In genomic region chr1:151783403-151783802, GRCm38 (mm10) we compare ENCODE assay signal across 25 mouse cellular contexts. TPM values are rescaled to one million over a fixed set of nuclear protein-coding genes. Genes with fewer than 3 reads are reported as not detected.
DNase-seq lines count a peak whose midpoint lies in the region; ATAC-seq and TF ChIP-seq lines count a peak whose summit lies in the region.
"Had no signal": no experiment of that assay in that cellular context is flagged by ENCODE, and none has a peak within 500 bp of the region (broad histone marks: within the 10 kb centered on the region; RNA-seq: fewer than 3 reads in every experiment).

No protein-coding gene starts in this region.

- no peak for ATAC-seq in intestine, embryonic 16.5 days
- no peak for ATAC-seq in forebrain, embryonic 13.5 days
- ATAC-seq: activated CD4-positive, CD25-positive, alpha-beta regulatory T cell, adult 4 months; CD4-positive, CD25-positive, alpha-beta regulatory T cell, adult 4 months; Patski had no signal

- TF ChIP-seq EP300 in CH12.LX (IDR thresholded peaks at IDR 0.05; ENCODE audit: low read length): no peak

- TF ChIP-seq POLR2A in CH12.LX (IDR thresholded peaks at IDR 0.05; ENCODE audit: low read depth, low read length): no peak

- H3K79me2 ChIP-seq in CH12.LX (replicated peaks; ENCODE audit: control insufficient read depth, extremely low read depth, insufficient read depth, poor library complexity, severe bottlenecking): no peaks in the 10 kb centered on the region; the same call in 1 of the 2 replicates
- H3K79me2 ChIP-seq in macrophage (ENCODE audit: inconsistent target): no peaks in the 10 kb centered on the region

- DNase-seq in 416B (ENCODE audit: low read depth): peak; percentile 55
- peak; percentile 49 for DNase-seq in A20 (ENCODE audit: low read depth, low spot score)
- no peak for DNase-seq in CH12.LX (ENCODE audit: extremely low read depth)
- no peak for DNase-seq in T-cell, adult 2 months (ENCODE audit: low spot score)
- DNase-seq in ovary, postnatal 10 days (ENCODE audit: low spot score): no peak
- DNase-seq: adrenal gland, adult 2 months; adrenal gland, adult 8-10 months; adrenal gland, postnatal 10 days; adrenal gland, postnatal 14 days; adrenal gland, postnatal 25 days; adrenal gland, postnatal 36 days; B cell, adult 2 months; cerebellum, adult 11 months; cerebellum, adult 11-12 months; cerebellum, adult 18-20 months; cerebellum, adult 2 months; cerebellum, adult 8-10 months; cerebellum, adult 9-10 months had no signal

- H3K9ac ChIP-seq in CH12.LX (ENCODE audit: insufficient read depth, low read depth): no peak overlapping the region
- no peak overlapping the region for H3K9ac ChIP-seq in intestine, embryonic 16.5 days (ENCODE audit: low read depth, low read length)
- no peak overlapping the region for H3K9ac ChIP-seq in forebrain, embryonic 13.5 days

- TF ChIP-seq RAD21 in CH12.LX (IDR thresholded peaks at IDR 0.05; ENCODE audit: low read depth, low read length): no peak

- WGBS in macrophage (ENCODE audit: missing documents): 69% methylated on average over 2 of the region's 2 CpGs
- WGBS in intestine, embryonic 16.5 days: 88% methylated on average over 2 of the region's 2 CpGs
- WGBS in forebrain, embryonic 13.5 days: 87% methylated on average over 2 of the region's 2 CpGs

- H3K4me3 ChIP-seq in CH12.LX (replicated peaks in 1 of 3; ENCODE audit: low read depth in 2 of 3, low read length in 2 of 3, poor library complexity in 1 of 3) (no peak overlapping the region), macrophage (ENCODE audit: inconsistent target) (no peak overlapping the region)
- H3K4me3 ChIP-seq in intestine, embryonic 16.5 days (ENCODE audit: low read length): no peak overlapping the region
- no peak overlapping the region for H3K4me3 ChIP-seq in forebrain, embryonic 13.5 days

- H3K27ac ChIP-seq in CH12.LX (ENCODE audit: insufficient read depth, low read depth): no peak overlapping the region
- peak overlapping the region; percentile 32 for H3K27ac ChIP-seq in macrophage
- no peak overlapping the region for H3K27ac ChIP-seq in intestine, embryonic 16.5 days (ENCODE audit: low read length)
- H3K27ac ChIP-seq in forebrain, embryonic 13.5 days: no peak overlapping the region

- no peaks in the 10 kb centered on the region for H3K27me3 ChIP-seq in CH12.LX (replicated peaks)
- H3K27me3 ChIP-seq in intestine, embryonic 16.5 days (replicated peaks; ENCODE audit: control insufficient read depth, insufficient read depth, low read length): no peaks in the 10 kb centered on the region
- no peaks in the 10 kb centered on the region for H3K27me3 ChIP-seq in forebrain, embryonic 13.5 days
- H3K27me3 ChIP-seq: Patski had no signal

- H3K4me1 ChIP-seq in CH12.LX (ENCODE audit: control insufficient read depth in 1 of 2, insufficient read depth in 2 of 2): peaks cover 7 to 24% of the 10 kb centered on the region in 2 experiments
- no peaks in the 10 kb centered on the region for H3K4me1 ChIP-seq in intestine, embryonic 16.5 days (ENCODE audit: control insufficient read depth, insufficient read depth, low read length)
- no peaks in the 10 kb centered on the region for H3K4me1 ChIP-seq in forebrain, embryonic 13.5 days

- H3K36me3 ChIP-seq in CH12.LX (replicated peaks in 1 of 2; ENCODE audit: control insufficient read depth in 1 of 2, insufficient read depth in 1 of 2, low read length in 1 of 2) (peaks cover 21 to 52% of the 10 kb centered on the region in 2 experiments), macrophage (ENCODE audit: inconsistent target) (peaks cover 32% of the 10 kb centered on the region)
- H3K36me3 ChIP-seq in intestine, embryonic 16.5 days (ENCODE audit: control insufficient read depth, insufficient read depth, low read length): 0 out of 2 replicates have a peak, but pooled peaks cover 7% of the 10 kb centered on the region
- peaks cover 47% of the 10 kb centered on the region for H3K36me3 ChIP-seq in forebrain, embryonic 13.5 days (ENCODE audit: poor library complexity, severe bottlenecking)

- no peak for TF ChIP-seq CTCF in CH12.LX (conservative IDR thresholded peaks at IDR 0.05 in 1 of 2, IDR thresholded peaks at IDR 0.05 in 1 of 2; ENCODE audit: low read depth in 2 of 2, low read length in 2 of 2)

- in situ Hi-C loops in CH12.LX (cut with MboI; ENCODE audit: low pct_ligation_motif_present, low pct_unique_long_range_greater_than_20kb, low sequenced_read_pairs): no loop called here

- no peak overlapping the region for H3K4me2 ChIP-seq in CH12.LX (ENCODE audit: insufficient read depth, low read depth, poor library complexity, severe bottlenecking)
- no peak overlapping the region for H3K4me2 ChIP-seq in intestine, embryonic 16.5 days (ENCODE audit: low read depth, low read length)
- H3K4me2 ChIP-seq in forebrain, embryonic 13.5 days: no peak overlapping the region

- dilution Hi-C loops in CH12.LX (cut with MboI; ENCODE audit: extremely low pct_ligation_motif_present, extremely low pct_unique_long_range_greater_than_20kb, low sequenced_read_pairs): no loop called here

- no peaks in the 10 kb centered on the region for H3K9me3 ChIP-seq in CH12.LX (replicated peaks; ENCODE audit: low read length)
- H3K9me3 ChIP-seq in intestine, embryonic 16.5 days (ENCODE audit: control insufficient read depth, low read length): no peaks in the 10 kb centered on the region
- no peaks in the 10 kb centered on the region for H3K9me3 ChIP-seq in forebrain, embryonic 13.5 days (replicated peaks)
- H3K9me3 ChIP-seq: G1E had no signal

TF ChIP-seq in CH12.LX, 34 proteins besides CTCF, POLR2A, EP300 and RAD21:
- TF ChIP-seq JUND (conservative IDR thresholded peaks at IDR 0.05; ENCODE audit: low read depth, low read length) (no peak), ZNF384 (IDR thresholded peaks at IDR 0.05; ENCODE audit: low read depth, low read length) (peak; percentile 90), NRF1 (IDR thresholded peaks at IDR 0.05; ENCODE audit: low read depth, low read length) (no peak), MEF2A (IDR thresholded peaks at IDR 0.05; ENCODE audit: borderline replicate concordance, low read depth, low read length) (peak; percentile 48; the same call in 1 of the 2 replicates)

RNA-seq across cellular contexts. Expression of gene Edem3, which starts 28.2 kb away (rescaled TPM):
- total RNA-seq in CH12.LX (2012; rRNA removed) (9.8 and 11.5 TPM in 2 replicates), CH12.LX (2014; rRNA removed) (15.8 and 17.6 TPM in 2 replicates)
- polyA plus RNA-seq in CH12.LX (2012; ENCODE audit: insufficient read length, low read depth) (9.8 and 10.6 TPM in 2 replicates), macrophage (2018) (21.9 to 29.3 TPM (median 28.5 TPM) in 3 replicates)
- 10 to 100 TPM; 11.5 to 41.7 (median 21.5) TPM for total RNA-seq in macrophage (2018; cell fraction: chromatin; rRNA removed)
- 10 to 100 TPM; 15.6 to 51.4 (median 26.9) TPM for total RNA-seq in macrophage (2018; cell fraction: cytosol; rRNA removed)
- 10 to 100 TPM; 26.5 to 75.2 (median 42.7) TPM for total RNA-seq in macrophage (2018; cell fraction: nucleus; rRNA removed)
- polyA plus RNA-seq in intestine, embryonic 16.5 days (2015; fragmentation: Nextera tagmentation; extraction: Ambion mirVana): 8.8 and 11.1 TPM in 2 replicates
- polyA plus RNA-seq in forebrain, embryonic 13.5 days (2015; fragmentation: Nextera tagmentation; extraction: Ambion mirVana): 13.4 and 14.4 TPM in 2 replicates

Comparison
In these comparisons a context has a peak if more than half of its experiments do, and no peak if none do; other contexts are left out.
1. DNase-seq: peak in 416B (single experiment) and A20 (single experiment); none in CH12.LX (single experiment), T-cell, adult 2 months (single experiment) and ovary, postnatal 10 days (single experiment).